Mouse (Mus musculus) retina, postnatal 1 day (tissue): ENCODE measurements around the gene AA986860.
A peak's percentile ranks its signal among the peaks of the same experiment; 100 is the strongest.

Source experiments
- DNase-seq: peaks from one replicate; pipeline ENCODE4 v3.0.0-alpha.2; 2012

AA986860 gene

GRCm38 (mm10) chr1:130731741-130732337 lies at the start of gene AA986860:
Gene AA986860 (plus strand): TSS chr1:130731976.
- DNase-seq: peak; percentile 30

GRCm38 (mm10) chr1:130683905-130684304 lies 47.9 kb upstream of the AA986860 start:
- DNase-seq: no peak

GRCm38 (mm10) chr1:130698601-130699000 lies 33.2 kb upstream of the AA986860 start:
- no peak for DNase-seq

- DNase-seq: no peak
Measured at GRCm38 (mm10) chr1:130699937-130700633, 31.7 kb upstream of the AA986860 start.

- DNase-seq: no peak
Measured at GRCm38 (mm10) chr1:130701976-130702375, 29.8 kb upstream of the AA986860 start.

- DNase-seq: no peak
Measured at GRCm38 (mm10) chr1:130703613-130704012, 28.2 kb upstream of the AA986860 start.

- no peak for DNase-seq
Measured at GRCm38 (mm10) chr1:130710283-130711080, 21.3 kb upstream of the AA986860 start.

GRCm38 (mm10) chr1:130714046-130714445 lies 17.7 kb upstream of the AA986860 start:
- DNase-seq: no peak

GRCm38 (mm10) chr1:130715561-130716217 lies 16.1 kb upstream of the AA986860 start, which contains the start of gene Gm29427:
Gene Gm29427 (minus strand): TSS chr1:130715799.
- peak; percentile 96 for DNase-seq

- no peak for DNase-seq
Measured at GRCm38 (mm10) chr1:130716218-130716512, 15.6 kb upstream of the AA986860 start.

GRCm38 (mm10) chr1:130716513-130717290 lies 15.1 kb upstream of the AA986860 start:
- no peak for DNase-seq

GRCm38 (mm10) chr1:130717291-130717871 lies 14.4 kb upstream of the AA986860 start, which contains the start of gene Yod1:
Gene Yod1 (plus strand): TSS chr1:130717327.
- peak; percentile 96 for DNase-seq

GRCm38 (mm10) chr1:130724206-130724605 lies 7.6 kb upstream of the AA986860 start:
- DNase-seq: no peak

- no peak for DNase-seq
Measured at GRCm38 (mm10) chr1:130726396-130726795, 5.4 kb upstream of the AA986860 start.

- DNase-seq: no peak
Measured at GRCm38 (mm10) chr1:130728070-130728469, 3.7 kb upstream of the AA986860 start.

GRCm38 (mm10) chr1:130728708-130729107 lies 3.1 kb upstream of the AA986860 start:
- DNase-seq: no peak

- no peak for DNase-seq
Measured at GRCm38 (mm10) chr1:130729153-130729552, 2.6 kb upstream of the AA986860 start, which contains the start of gene Pfkfb2. Gene Pfkfb2 (minus strand): TSS chr1:130729253.

- no peak for DNase-seq
Measured at GRCm38 (mm10) chr1:130732706-130733658, 1.2 kb downstream of the AA986860 start.

GRCm38 (mm10) chr1:130733671-130734070 lies 1.9 kb downstream of the AA986860 start:
- no peak for DNase-seq

- no peak for DNase-seq
Measured at GRCm38 (mm10) chr1:130734452-130734851, 2.7 kb downstream of the AA986860 start.

GRCm38 (mm10) chr1:130734852-130735251 lies 3.1 kb downstream of the AA986860 start:
- DNase-seq: no peak
